Mouse (Mus musculus) embryo, embryonic 10 days (tissue): ENCODE data around the gene Gpr85.

ENCODE experiments used
- DNase-seq: peaks from one replicate; pipeline ENCODE4 v3.0.0-alpha.2; 2015; ENCODE audit warnings: low spot score

Gene Gpr85

GRCm38 (mm10) chr6:13816661-13817060, 23.1 kb downstream of the Gpr85 start:
- no peak for DNase-seq

- no peak for DNase-seq
These were observed 27.6 kb downstream of the Gpr85 start for GRCm38 (mm10) chr6:13812157-13812556.

- DNase-seq: no peak
These were observed 39.7 kb downstream of the Gpr85 start for GRCm38 (mm10) chr6:13800071-13800470.

GRCm38 (mm10) chr6:13797389-13797788, 42.4 kb downstream of the Gpr85 start:
- no peak for DNase-seq
